Mouse (Mus musculus) ES-Bruce4 (cell line): ENCODE measurements at regions not wholly inside any gene's neighbourhood (a gene's known extent, or its start where the extent isn't known, plus 50 kb on each side); places are given as distances from the start of the nearest gene placed in this dataset.

Experiments
- H3K27ac ChIP-seq: 2 replicates; pipeline ENCODE4 v1.5.1; 2012; ENCODE audit warnings: low read length, inconsistent platforms; ENCODE audit not compliant: insufficient read depth
- H3K27me3 ChIP-seq: 2 replicates; pipeline ENCODE4 v1.6.1; 2012; ENCODE audit warnings: mild to moderate bottlenecking, low read length, inconsistent platforms; ENCODE audit not compliant: control insufficient read depth, poor library complexity, insufficient read depth, severe bottlenecking
- H3K36me3 ChIP-seq: 2 replicates; pipeline ENCODE4 v1.6.1; 2012; ENCODE audit warnings: inconsistent platforms, mild to moderate bottlenecking, low read length, moderate library complexity; ENCODE audit not compliant: control insufficient read depth, poor library complexity, insufficient read depth, severe bottlenecking
- H3K4me1 ChIP-seq: one replicate; pipeline ENCODE4 v1.8.1; 2011; ENCODE audit warnings: low read length; ENCODE audit not compliant: control insufficient read depth, insufficient read depth
- H3K4me3 ChIP-seq: 2 replicates; pipeline ENCODE4 v1.5.1; 2011; ENCODE audit warnings: low read depth, mild to moderate bottlenecking, low read length
- H3K9ac ChIP-seq: 2 replicates; pipeline ENCODE4 v1.6.1; 2012; ENCODE audit warnings: low read depth, mild to moderate bottlenecking, inconsistent platforms; ENCODE audit not compliant: poor library complexity, severe bottlenecking
- H3K9me3 ChIP-seq: replicated peaks from 2 replicates; pipeline ENCODE4 v1.6.1; 2012; ENCODE audit warnings: mild to moderate bottlenecking, low read length, inconsistent platforms; ENCODE audit not compliant: control insufficient read depth, poor library complexity, insufficient read depth, severe bottlenecking
- CTCF ChIP-seq: IDR thresholded peaks from one replicate; pipeline ENCODE4 v1.8.1; 2011; ENCODE audit warnings: low read depth, low read length
- EP300 ChIP-seq: IDR thresholded peaks from 2 replicates; pipeline ENCODE4 v1.6.1; 2011; ENCODE audit warnings: low read depth, low read length; ENCODE audit not compliant: insufficient read depth
- POLR2A ChIP-seq: IDR thresholded peaks from one replicate; pipeline ENCODE4 v1.8.1; 2011; ENCODE audit warnings: low read length; ENCODE audit not compliant: insufficient read depth

- Histone ChIP-seq H3K9me3 (0 out of 2 replicates have a peak, but pooled peaks cover 2% of the 10 kb centered on the region), H3K4me3 (no peak overlapping the region), H3K4me1 (no peaks in the 10 kb centered on the region), H3K9ac (no peak overlapping the region), H3K27ac (no peak overlapping the region), H3K27me3 (no peaks in the 10 kb centered on the region), H3K36me3 (no peaks in the 10 kb centered on the region)
- TF ChIP-seq CTCF (no peak), POLR2A (no peak), EP300 (no peak)
These were observed 198.0 kb upstream of the Tac1 start for GRCm38 (mm10) chr6:7356634-7357033.

- no peak for TF ChIP-seq CTCF
- no peak for TF ChIP-seq EP300
- no peak for TF ChIP-seq POLR2A
- Histone ChIP-seq H3K9me3 (no peaks in the 10 kb centered on the region), H3K27me3 (no peaks in the 10 kb centered on the region), H3K9ac (no peak overlapping the region), H3K4me1 (no peaks in the 10 kb centered on the region), H3K36me3 (no peaks in the 10 kb centered on the region), H3K4me3 (no peak overlapping the region), H3K27ac (no peak overlapping the region)
These were observed 187.5 kb upstream of the Tac1 start for GRCm38 (mm10) chr6:7367166-7367565.

GRCm38 (mm10) chr6:7374629-7375028 lies 180.1 kb upstream of the Tac1 start:
- Histone ChIP-seq H3K9me3 (no peaks in the 10 kb centered on the region), H3K27me3 (no peaks in the 10 kb centered on the region), H3K9ac (no peak overlapping the region), H3K4me1 (no peaks in the 10 kb centered on the region), H3K4me3 (no peak overlapping the region), H3K36me3 (no peaks in the 10 kb centered on the region), H3K27ac (no peak overlapping the region)
- TF ChIP-seq POLR2A (no peak), CTCF (no peak), EP300 (no peak)

- H3K9me3 ChIP-seq, result no peaks in the 10 kb centered on the region
- TF ChIP-seq EP300, result no peak
- no peak for TF ChIP-seq CTCF
- H3K4me1 ChIP-seq, result no peaks in the 10 kb centered on the region
- H3K27me3 ChIP-seq, result no peaks in the 10 kb centered on the region
- no peak overlapping the region for H3K9ac ChIP-seq
- H3K4me3 ChIP-seq, result no peak overlapping the region
- no peak overlapping the region for H3K27ac ChIP-seq
- H3K36me3 ChIP-seq, result no peaks in the 10 kb centered on the region
These were observed 178.8 kb upstream of the Tac1 start for GRCm38 (mm10) chr6:7375851-7376250.

GRCm38 (mm10) chr6:7378651-7379050 lies 176.0 kb upstream of the Tac1 start:
- no peak for TF ChIP-seq POLR2A
- TF ChIP-seq CTCF, result no peak
- TF ChIP-seq EP300, result no peak
- H3K36me3 ChIP-seq, result no peaks in the 10 kb centered on the region
- no peaks in the 10 kb centered on the region for H3K9me3 ChIP-seq
- no peaks in the 10 kb centered on the region for H3K27me3 ChIP-seq
- no peak overlapping the region for H3K9ac ChIP-seq
- no peak overlapping the region for H3K4me3 ChIP-seq
- no peak overlapping the region for H3K27ac ChIP-seq
- H3K4me1 ChIP-seq, result no peaks in the 10 kb centered on the region

- Histone ChIP-seq H3K27ac (no peak overlapping the region), H3K27me3 (no peaks in the 10 kb centered on the region), H3K36me3 (no peaks in the 10 kb centered on the region), H3K9me3 (no peaks in the 10 kb centered on the region), H3K9ac (no peak overlapping the region), H3K4me3 (no peak overlapping the region), H3K4me1 (no peaks in the 10 kb centered on the region)
- no peak for TF ChIP-seq POLR2A
- TF ChIP-seq CTCF, result no peak
- no peak for TF ChIP-seq EP300
These were observed 129.9 kb upstream of the Tac1 start for GRCm38 (mm10) chr6:7424731-7425130.
